Mouse (Mus musculus): ENCODE results near the gene Irx2.

- TF ChIP-seq POLR2A (IDR thresholded peaks at IDR 0.05; ENCODE audit: borderline replicate concordance, low read depth, low read length) (no peak), CTCF (IDR thresholded peaks at IDR 0.05; ENCODE audit: low read depth, low read length) (no peak)
Observed at GRCm38 (mm10) chr13:72675826-72676225, 47.2 kb downstream of the Irx2 start.

Measured in bone marrow macrophage, adult 2 months (primary cell).